Mouse (Mus musculus): ENCODE measurements at regions not wholly inside any gene's neighbourhood (a gene's known extent, or its start where the extent isn't known, plus 50 kb on each side); places are given as distances from the start of the nearest gene placed in this dataset.

- TF ChIP-seq POLR2A (IDR thresholded peaks at IDR 0.05; ENCODE audit: control insufficient read depth, low read depth, low read length) (no peak), CTCF (IDR thresholded peaks at IDR 0.05; ENCODE audit: control insufficient read depth, insufficient read depth, insufficient replicate concordance, low read depth, low read length) (no peak)
These were observed 372.3 kb upstream of the Slc7a11 start for GRCm38 (mm10) chr3:50815716-50816115.

Measured in testis, adult 2 months (tissue).